26 mouse cellular contexts compared by ENCODE assay signal in genomic region chr2:143847291-143847690, GRCm38 (mm10). TPM values are rescaled to one million over a fixed set of nuclear protein-coding genes. Genes with fewer than 3 reads are reported as not detected.
DNase-seq lines count a peak whose midpoint lies in the region; ATAC-seq and TF ChIP-seq lines count a peak whose summit lies in the region.
"Had no signal": no experiment of that assay in that cellular context is flagged by ENCODE, and none has a peak within 500 bp of the region (broad histone marks: within the 10 kb centered on the region; RNA-seq: fewer than 3 reads in every experiment).

No protein-coding gene starts in this region.

- DNase-seq in gastrocnemius, adult 2 months: no peak
- DNase-seq in gastrocnemius, postnatal 10 days: no peak
- DNase-seq in liver, postnatal 0 days: no peak
- DNase-seq in liver, embryonic 11.5 days (ENCODE audit: low spot score): no peak
- no peak for DNase-seq in embryo, embryonic 9.5 days (ENCODE audit: extremely low spot score)
- no peak for DNase-seq in forebrain, embryonic 11.5 days (ENCODE audit: low spot score)
- DNase-seq: cerebellum, adult 8-10 months; cerebellum, postnatal 36 days; embryo, embryonic 11 days had no signal

- H3K36me3 ChIP-seq in liver, postnatal 0 days (replicated peaks; ENCODE audit: insufficient read depth, low read length): no peaks in the 10 kb centered on the region
- H3K36me3 ChIP-seq in liver, embryonic 11.5 days (ENCODE audit: control insufficient read depth, insufficient read depth, low read length): no peaks in the 10 kb centered on the region
- H3K36me3 ChIP-seq in small intestine, adult 2 months (ENCODE audit: control insufficient read depth, insufficient read depth, low read length): no peaks in the 10 kb centered on the region
- H3K36me3 ChIP-seq in forebrain, embryonic 11.5 days (ENCODE audit: control insufficient read depth, insufficient read depth, low read length): no peaks in the 10 kb centered on the region
- H3K36me3 ChIP-seq: embryonic facial prominence, embryonic 13.5 days; forebrain, embryonic 10.5 days; heart, embryonic 10.5 days; hindbrain, embryonic 10.5 days; kidney, embryonic 15.5 days; limb, embryonic 12.5 days; midbrain, embryonic 12.5 days; neural tube, embryonic 12.5 days had no signal

- TF ChIP-seq CTCF in gastrocnemius, adult 2 months (IDR thresholded peaks at IDR 0.05): no peak
- TF ChIP-seq CTCF in liver, postnatal 0 days (IDR thresholded peaks at IDR 0.05; ENCODE audit: low read depth): no peak
- no peak for TF ChIP-seq CTCF in bone marrow, adult 2 months (IDR thresholded peaks at IDR 0.05; ENCODE audit: control insufficient read depth, insufficient read depth, low read length)
- TF ChIP-seq CTCF in small intestine, adult 2 months (IDR thresholded peaks at IDR 0.05; ENCODE audit: extremely low read depth, insufficient read length, insufficient replicate concordance, low read depth, low read length): no peak

- peak overlapping the region; percentile 18; the same call in 1 of the 2 replicates for H3K4me2 ChIP-seq in liver, postnatal 0 days (ENCODE audit: low read depth, low read length)
- H3K4me2 ChIP-seq in liver, embryonic 11.5 days: no peak overlapping the region
- H3K4me2 ChIP-seq in forebrain, embryonic 11.5 days (ENCODE audit: low read depth, low read length, severe bottlenecking): no peak overlapping the region
- H3K4me2 ChIP-seq: embryonic facial prominence, embryonic 13.5 days; kidney, embryonic 15.5 days; limb, embryonic 12.5 days; midbrain, embryonic 12.5 days; neural tube, embryonic 12.5 days had no signal

- TF ChIP-seq POLR2A in bone marrow, adult 2 months (IDR thresholded peaks at IDR 0.05; ENCODE audit: borderline replicate concordance, control insufficient read depth, low read depth, low read length): no peak
- TF ChIP-seq POLR2A in small intestine, adult 2 months (IDR thresholded peaks at IDR 0.05; ENCODE audit: low read depth, low read length): no peak

- peak overlapping the region; percentile 35; the same call in 1 of the 2 replicates for H3K27ac ChIP-seq in gastrocnemius, adult 2 months
- H3K27ac ChIP-seq in liver, postnatal 0 days (ENCODE audit: low read depth): no peak overlapping the region
- no peak overlapping the region for H3K27ac ChIP-seq in liver, embryonic 11.5 days (ENCODE audit: low read depth, low read length)
- peak overlapping the region; percentile 22; the same call in 1 of the 2 replicates for H3K27ac ChIP-seq in bone marrow, adult 2 months (ENCODE audit: control insufficient read depth, insufficient read depth, low read depth, low read length, poor library complexity)
- peak overlapping the region; percentile 99 for H3K27ac ChIP-seq in small intestine, adult 2 months (ENCODE audit: insufficient read depth, low read depth, low read length)
- H3K27ac ChIP-seq in forebrain, embryonic 11.5 days (ENCODE audit: low read depth, low read length): no peak overlapping the region
- H3K27ac ChIP-seq: embryonic facial prominence, embryonic 13.5 days; forebrain, embryonic 10.5 days; heart, embryonic 10.5 days; hindbrain, embryonic 10.5 days; hindbrain, postnatal 0 days; kidney, embryonic 15.5 days; left cerebral cortex, adult 2 months; limb, embryonic 12.5 days; midbrain, embryonic 12.5 days; neural tube, embryonic 12.5 days had no signal

- peaks cover 18% of the 10 kb centered on the region for H3K4me1 ChIP-seq in liver, postnatal 0 days (ENCODE audit: insufficient read depth)
- H3K4me1 ChIP-seq in liver, embryonic 11.5 days (replicated peaks; ENCODE audit: control insufficient read depth, insufficient read depth, low read length): 0 out of 2 replicates have a peak, but pooled peaks cover 5% of the 10 kb centered on the region
- H3K4me1 ChIP-seq in bone marrow, adult 2 months (ENCODE audit: control insufficient read depth, insufficient read depth, low read length): peaks cover 4% of the 10 kb centered on the region
- H3K4me1 ChIP-seq in small intestine, adult 2 months (ENCODE audit: control insufficient read depth, insufficient read depth, insufficient read length, low read length): peaks cover 49% of the 10 kb centered on the region
- no peaks in the 10 kb centered on the region for H3K4me1 ChIP-seq in forebrain, embryonic 11.5 days (replicated peaks; ENCODE audit: control insufficient read depth, insufficient read depth, low read length)
- H3K4me1 ChIP-seq: hindbrain, embryonic 10.5 days; neural tube, embryonic 12.5 days had no signal

- H3K27me3 ChIP-seq in liver, postnatal 0 days (ENCODE audit: insufficient read depth, low read length): no peaks in the 10 kb centered on the region
- H3K27me3 ChIP-seq in liver, embryonic 11.5 days (replicated peaks; ENCODE audit: control insufficient read depth, insufficient read depth, low read length): no peaks in the 10 kb centered on the region
- H3K27me3 ChIP-seq in small intestine, adult 2 months (ENCODE audit: control insufficient read depth, insufficient read depth, low read length): no peaks in the 10 kb centered on the region
- H3K27me3 ChIP-seq in forebrain, embryonic 11.5 days (ENCODE audit: control insufficient read depth, insufficient read depth, low read length): no peaks in the 10 kb centered on the region
- H3K27me3 ChIP-seq: CH12.LX; embryonic facial prominence, embryonic 13.5 days; kidney, embryonic 15.5 days; limb, embryonic 12.5 days; midbrain, embryonic 12.5 days; neural tube, embryonic 12.5 days; Patski had no signal

- intact Hi-C loops in gastrocnemius, adult 2 months (cut with DNase I): no loop called here

- no peak overlapping the region for H3K9ac ChIP-seq in liver, postnatal 0 days (replicated peaks)
- H3K9ac ChIP-seq in liver, embryonic 11.5 days (ENCODE audit: low read depth, low read length): no peak overlapping the region
- H3K9ac ChIP-seq in forebrain, embryonic 11.5 days (ENCODE audit: low read length): no peak overlapping the region
- H3K9ac ChIP-seq: embryonic facial prominence, embryonic 13.5 days; kidney, embryonic 15.5 days; limb, embryonic 12.5 days; midbrain, embryonic 12.5 days; neural tube, embryonic 12.5 days had no signal

- WGBS in liver, postnatal 0 days (ENCODE audit: insufficient replicate concordance): 25% methylated on average over 3 of the region's 3 CpGs
- WGBS in liver, embryonic 11.5 days: 49% methylated on average over 3 of the region's 3 CpGs
- 33% methylated on average over 3 of the region's 3 CpGs for WGBS in bone marrow, adult 2 months
- WGBS in small intestine, adult 2 months: 65% methylated on average over 3 of the region's 3 CpGs
- WGBS in forebrain, embryonic 11.5 days: 73% methylated on average over 3 of the region's 3 CpGs

- TF ChIP-seq EP300 in liver, postnatal 0 days (IDR thresholded peaks at IDR 0.05; ENCODE audit: low read depth): no peak

- no peak for ATAC-seq in liver, postnatal 0 days
- no peak for ATAC-seq in liver, embryonic 11.5 days (replicated peaks; ENCODE audit: low FRiP score)
- ATAC-seq in forebrain, embryonic 11.5 days (replicated peaks; ENCODE audit: low FRiP score): no peak
- ATAC-seq: forebrain, embryonic 16.5 days; hindbrain, postnatal 0 days; Patski had no signal

- no peak overlapping the region for H3K4me3 ChIP-seq in gastrocnemius, adult 2 months
- no peak overlapping the region for H3K4me3 ChIP-seq in liver, postnatal 0 days (ENCODE audit: low read depth, low read length)
- H3K4me3 ChIP-seq in liver, embryonic 11.5 days (ENCODE audit: low read depth, low read length): no peak overlapping the region
- no peak overlapping the region for H3K4me3 ChIP-seq in bone marrow, adult 2 months (replicated peaks; ENCODE audit: control insufficient read depth, low read depth, low read length)
- H3K4me3 ChIP-seq in small intestine, adult 2 months (ENCODE audit: low read depth, low read length): no peak overlapping the region
- no peak overlapping the region for H3K4me3 ChIP-seq in forebrain, embryonic 11.5 days (ENCODE audit: low read depth, low read length)
- H3K4me3 ChIP-seq: embryonic facial prominence, embryonic 13.5 days; forebrain, embryonic 10.5 days; heart, embryonic 10.5 days; hindbrain, embryonic 10.5 days; kidney, embryonic 15.5 days; left cerebral cortex, adult 2 months; limb, embryonic 12.5 days; megakaryocyte, embryonic 14.5 days; midbrain, embryonic 12.5 days; myocyte; neural tube, embryonic 12.5 days had no signal

- no peaks in the 10 kb centered on the region for H3K9me3 ChIP-seq in liver, postnatal 0 days (ENCODE audit: low read length)
- H3K9me3 ChIP-seq in liver, embryonic 11.5 days (ENCODE audit: control insufficient read depth, low read length): no peaks in the 10 kb centered on the region
- H3K9me3 ChIP-seq in forebrain, embryonic 11.5 days (ENCODE audit: control insufficient read depth, low read length): no peaks in the 10 kb centered on the region
- H3K9me3 ChIP-seq: embryonic facial prominence, embryonic 13.5 days; forebrain, embryonic 10.5 days; heart, embryonic 10.5 days; hindbrain, embryonic 10.5 days; kidney, embryonic 15.5 days; limb, embryonic 12.5 days; megakaryocyte, embryonic 14.5 days; midbrain, embryonic 12.5 days; neural tube, embryonic 12.5 days had no signal

RNA-seq across cellular contexts. Expression of gene Bfsp1, which starts 15.7 kb away (rescaled TPM):
- total RNA-seq in gastrocnemius, adult 2 months (2021): under 1 TPM; 0.20 to 0.31 TPM
- total RNA-seq in gastrocnemius, postnatal 10 days (2021): under 1 TPM; 0.78 to 0.93 TPM
- 0.12 and 0.17 TPM in 2 replicates for polyA plus RNA-seq in liver, postnatal 0 days (2015; fragmentation: Nextera tagmentation; extraction: Ambion mirVana)
- 0.45 and 0.96 TPM in 2 replicates for polyA plus RNA-seq in liver, embryonic 11.5 days (2014; fragmentation: Nextera tagmentation; extraction: Ambion mirVana)
- polyA plus RNA-seq in bone marrow, adult 2 months (2011; ENCODE audit: insufficient read depth, insufficient read length, low replicate concordance, missing spikeins): 0.75 and 0.92 TPM in 2 replicates
- polyA plus RNA-seq in small intestine, adult 2 months (2012; rRNA removed): 1.0 and 3.9 TPM in 2 replicates
- 0.44 and 1.7 TPM in 2 replicates for polyA plus RNA-seq in forebrain, embryonic 11.5 days (2014; fragmentation: Nextera tagmentation; extraction: Ambion mirVana)

Comparison
In these comparisons a context has a peak if more than half of its experiments do, and no peak if none do; other contexts are left out.
1. H3K27ac ChIP-seq: peak in gastrocnemius, adult 2 months (single experiment), bone marrow, adult 2 months (single experiment) and small intestine, adult 2 months (single experiment); none in liver, postnatal 0 days (single experiment), liver, embryonic 11.5 days (single experiment) and forebrain, embryonic 11.5 days (single experiment).